Mouse (Mus musculus) T-helper 2 cell (primary cell): ENCODE results near the gene Lhfpl2.

Source experiments
- in situ Hi-C: fragments of 300-600 bp; cut with MboI, MseI; formaldehyde crosslinking; loops from one replicate; pipeline ENCODE4 v1.15.1; 2025; ENCODE audit warnings: high pct_unique_total_duplicates

Gene Lhfpl2

GRCm38 (mm10) chr13:94174577-94175279, 117.1 kb downstream of the Lhfpl2 start:
- in situ Hi-C loops: loop anchor here (25.0 kb wide), 1 partner anchor 1762 kb away; no protein-coding TSS in a partner anchor

- in situ Hi-C loops: loop anchor here (25.0 kb wide), 1 partner anchor 1763 kb away; no protein-coding TSS in a partner anchor
Observed at GRCm38 (mm10) chr13:94175379-94176050, 117.9 kb downstream of the Lhfpl2 start.

- in situ Hi-C loops: loop anchor here (25.0 kb wide), 1 partner anchor 1765 kb away; no protein-coding TSS in a partner anchor
Observed at GRCm38 (mm10) chr13:94177148-94177547, 119.6 kb downstream of the Lhfpl2 start.

- in situ Hi-C loops: loop anchor here (25.0 kb wide), 1 partner anchor 1766 kb away; no protein-coding TSS in a partner anchor
Observed at GRCm38 (mm10) chr13:94178401-94179040, 120.9 kb downstream of the Lhfpl2 start.

GRCm38 (mm10) chr13:94180477-94181420, 123.2 kb downstream of the Lhfpl2 start:
- in situ Hi-C loops: loop anchor here (25.0 kb wide), 1 partner anchor 1768 kb away; no protein-coding TSS in a partner anchor

GRCm38 (mm10) chr13:94182026-94182425, 124.4 kb downstream of the Lhfpl2 start:
- in situ Hi-C loops: loop anchor here (25.0 kb wide), 1 partner anchor 1770 kb away; no protein-coding TSS in a partner anchor

- in situ Hi-C loops: loop anchor here (25.0 kb wide), 1 partner anchor 1771 kb away; no protein-coding TSS in a partner anchor
Observed at GRCm38 (mm10) chr13:94183372-94184021, 125.9 kb downstream of the Lhfpl2 start.

- in situ Hi-C loops: loop anchor here (25.0 kb wide), 1 partner anchor 1773 kb away; no protein-coding TSS in a partner anchor
Observed at GRCm38 (mm10) chr13:94184726-94185456, 127.3 kb downstream of the Lhfpl2 start.

GRCm38 (mm10) chr13:94185631-94186030, 128.0 kb downstream of the Lhfpl2 start:
- in situ Hi-C loops: loop anchor here (25.0 kb wide), 1 partner anchor 1773 kb away; no protein-coding TSS in a partner anchor

- in situ Hi-C loops: loop anchor here (25.0 kb wide), 1 partner anchor 1776 kb away; no protein-coding TSS in a partner anchor
Observed at GRCm38 (mm10) chr13:94188200-94189086, 130.8 kb downstream of the Lhfpl2 start.

GRCm38 (mm10) chr13:94190386-94190785, 132.8 kb downstream of the Lhfpl2 start:
- in situ Hi-C loops: loop anchor here (25.0 kb wide), 1 partner anchor 1778 kb away; no protein-coding TSS in a partner anchor

- in situ Hi-C loops: loop anchor here (25.0 kb wide), 1 partner anchor 1781 kb away; no protein-coding TSS in a partner anchor
Observed at GRCm38 (mm10) chr13:94193227-94193626, 135.6 kb downstream of the Lhfpl2 start.

- in situ Hi-C loops: loop anchor here (25.0 kb wide), 1 partner anchor 1786 kb away; no protein-coding TSS in a partner anchor
Observed at GRCm38 (mm10) chr13:94198616-94199015, 141.0 kb downstream of the Lhfpl2 start.

- in situ Hi-C loops: loop anchor here (25.0 kb wide), 1 partner anchor 1788 kb away; no protein-coding TSS in a partner anchor
Observed at GRCm38 (mm10) chr13:94199829-94200228, 142.2 kb downstream of the Lhfpl2 start.

GRCm38 (mm10) chr13:94205234-94205633, 147.6 kb downstream of the Lhfpl2 start:
- in situ Hi-C loops: no loop called here

- in situ Hi-C loops: no loop called here
Observed at GRCm38 (mm10) chr13:94207973-94208372, 150.4 kb downstream of the Lhfpl2 start.

GRCm38 (mm10) chr13:94208892-94209291, 151.3 kb downstream of the Lhfpl2 start:
- in situ Hi-C loops: no loop called here
